Mouse (Mus musculus): ENCODE data around the gene 2300002M23Rik. TPM values are rescaled to one million over a fixed set of nuclear protein-coding genes. Genes with fewer than 3 reads are reported as not detected.

2300002M23Rik gene
- total and polyA plus RNA-seq, 2 experiments from 2014 or later, result not detected

GRCm38 (mm10) chr17:35554761-35555397 lies 12.4 kb upstream of the 2300002M23Rik start:
- no peaks in the 10 kb centered on the region for H3K27me3 ChIP-seq (ENCODE audit: control insufficient read depth, insufficient read depth, low read length)
- peaks cover 19% of the 10 kb centered on the region for H3K4me1 ChIP-seq (ENCODE audit: control insufficient read depth, insufficient read depth)
- no peak overlapping the region for H3K27ac ChIP-seq (ENCODE audit: low read depth)
- H3K4me3 ChIP-seq (ENCODE audit: low read depth, low read length), result no peak overlapping the region
- 94% methylated on average over 18 of the region's 18 CpGs for WGBS
- TF ChIP-seq CTCF (IDR thresholded peaks at IDR 0.05; ENCODE audit: low read depth), result no peak
- TF ChIP-seq EP300 (IDR thresholded peaks at IDR 0.05; ENCODE audit: low read depth), result no peak
- H3K9me3 ChIP-seq (replicated peaks; ENCODE audit: control insufficient read depth, low read length), result no peaks in the 10 kb centered on the region
- DNase-seq (ENCODE audit: low spot score), result no peak
- no peak for ATAC-seq (ENCODE audit: insufficient read depth, low read depth)
- H3K36me3 ChIP-seq (replicated peaks; ENCODE audit: control insufficient read depth, insufficient read depth, low read length), result no peaks in the 10 kb centered on the region
- no peak overlapping the region for H3K9ac ChIP-seq (replicated peaks; ENCODE audit: low read depth, low read length)
- H3K4me2 ChIP-seq (ENCODE audit: low read depth, low read length), result no peak overlapping the region

GRCm38 (mm10) chr17:35556186-35556765 lies 11.0 kb upstream of the 2300002M23Rik start:
- no peak overlapping the region for H3K27ac ChIP-seq (ENCODE audit: low read depth)
- no peak overlapping the region for H3K4me2 ChIP-seq (ENCODE audit: low read depth, low read length)
- no peaks in the 10 kb centered on the region for H3K36me3 ChIP-seq (replicated peaks; ENCODE audit: control insufficient read depth, insufficient read depth, low read length)
- H3K4me3 ChIP-seq (ENCODE audit: low read depth, low read length), result no peak overlapping the region
- DNase-seq (ENCODE audit: low spot score), result no peak
- peaks cover 7% of the 10 kb centered on the region; the same call in 1 of the 2 replicates for H3K4me1 ChIP-seq (ENCODE audit: control insufficient read depth, insufficient read depth)
- no peak overlapping the region for H3K9ac ChIP-seq (replicated peaks; ENCODE audit: low read depth, low read length)
- H3K9me3 ChIP-seq (replicated peaks; ENCODE audit: control insufficient read depth, low read length), result no peaks in the 10 kb centered on the region
- TF ChIP-seq EP300 (IDR thresholded peaks at IDR 0.05; ENCODE audit: low read depth) (no peak), CTCF (IDR thresholded peaks at IDR 0.05; ENCODE audit: low read depth) (no peak)
- no peaks in the 10 kb centered on the region for H3K27me3 ChIP-seq (ENCODE audit: control insufficient read depth, insufficient read depth, low read length)
- 80% methylated on average over 13 of the region's 13 CpGs for WGBS
- ATAC-seq (ENCODE audit: insufficient read depth, low read depth), result no peak

GRCm38 (mm10) chr17:35556812-35557211 lies 10.4 kb upstream of the 2300002M23Rik start:
- Histone ChIP-seq H3K4me1 (ENCODE audit: control insufficient read depth, insufficient read depth) (peaks cover 6% of the 10 kb centered on the region; the same call in 1 of the 2 replicates), H3K27me3 (ENCODE audit: control insufficient read depth, insufficient read depth, low read length) (no peaks in the 10 kb centered on the region), H3K4me3 (ENCODE audit: low read depth, low read length) (no peak overlapping the region), H3K4me2 (ENCODE audit: low read depth, low read length) (no peak overlapping the region), H3K36me3 (replicated peaks; ENCODE audit: control insufficient read depth, insufficient read depth, low read length) (no peaks in the 10 kb centered on the region), H3K9me3 (replicated peaks; ENCODE audit: control insufficient read depth, low read length) (no peaks in the 10 kb centered on the region), H3K9ac (replicated peaks; ENCODE audit: low read depth, low read length) (no peak overlapping the region), H3K27ac (ENCODE audit: low read depth) (no peak overlapping the region)
- WGBS, result 34% methylated on average over 5 of the region's 5 CpGs
- peak; percentile 61 for DNase-seq (ENCODE audit: low spot score)
- TF ChIP-seq EP300 (IDR thresholded peaks at IDR 0.05; ENCODE audit: low read depth) (no peak), CTCF (IDR thresholded peaks at IDR 0.05; ENCODE audit: low read depth) (peak; percentile 89)
- ATAC-seq (ENCODE audit: insufficient read depth, low read depth), result peak; percentile 57; the same call in 1 of the 2 replicates

DNA sequence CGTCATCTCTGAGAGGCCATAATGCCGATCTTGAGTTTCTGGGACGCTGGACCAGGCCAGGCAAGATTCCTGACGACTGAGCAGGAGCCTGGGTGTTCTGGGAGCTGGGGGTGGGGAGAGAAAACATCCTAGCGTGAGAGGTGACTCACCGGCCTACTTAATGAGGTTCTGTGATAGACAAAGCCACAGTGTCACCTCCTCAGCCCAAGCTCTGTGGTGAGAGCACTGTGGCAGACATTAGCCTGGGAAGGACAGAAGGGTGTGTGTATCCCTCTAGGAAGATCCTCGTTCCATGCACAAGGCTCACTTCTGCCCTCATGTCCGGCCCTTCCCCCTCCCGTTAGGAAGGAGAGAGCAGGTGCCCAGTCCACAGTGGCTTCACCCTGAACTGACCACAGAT lies 9.9 kb upstream of the 2300002M23Rik start:
- no peak for TF ChIP-seq CTCF (IDR thresholded peaks at IDR 0.05; ENCODE audit: low read depth)
- H3K9ac ChIP-seq (replicated peaks; ENCODE audit: low read depth, low read length), result no peak overlapping the region
- DNase-seq (ENCODE audit: low spot score) (no peak), ATAC-seq (ENCODE audit: insufficient read depth, low read depth) (no peak)
- no peaks in the 10 kb centered on the region for H3K27me3 ChIP-seq (ENCODE audit: control insufficient read depth, insufficient read depth, low read length)
- no peak overlapping the region for H3K27ac ChIP-seq (ENCODE audit: low read depth)
- H3K4me3 ChIP-seq (ENCODE audit: low read depth, low read length), result no peak overlapping the region
- H3K4me1 ChIP-seq (ENCODE audit: control insufficient read depth, insufficient read depth), result peaks cover under 1% of the 10 kb centered on the region; the same call in 1 of the 2 replicates
- H3K36me3 ChIP-seq (replicated peaks; ENCODE audit: control insufficient read depth, insufficient read depth, low read length), result no peaks in the 10 kb centered on the region
- WGBS, result 60% methylated on average over 9 of the region's 9 CpGs
- H3K9me3 ChIP-seq (replicated peaks; ENCODE audit: control insufficient read depth, low read length), result no peaks in the 10 kb centered on the region
- no peak overlapping the region for H3K4me2 ChIP-seq (ENCODE audit: low read depth, low read length)

DNA sequence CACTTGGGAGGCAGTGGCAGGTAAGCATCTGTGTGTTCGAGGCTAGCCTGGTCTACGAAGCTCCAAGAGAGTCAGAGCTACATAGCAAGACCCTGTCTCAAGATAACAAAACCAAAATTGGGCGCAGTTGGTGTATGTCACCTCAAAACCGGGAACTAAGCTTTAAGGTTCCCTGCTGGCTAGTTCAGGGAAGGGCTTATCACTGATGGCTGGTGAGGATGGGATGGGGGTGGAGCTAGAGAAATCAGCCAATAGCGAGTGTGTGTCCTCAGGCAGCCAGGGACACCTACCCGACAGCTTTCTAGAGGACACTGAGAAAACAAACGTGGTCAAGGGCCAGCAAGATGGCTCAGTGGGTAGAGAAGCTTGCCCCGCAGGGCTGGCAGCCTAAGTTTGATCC lies 9.0 kb upstream of the 2300002M23Rik start:
- WGBS, result 55% methylated on average over 8 of the region's 8 CpGs
- DNase-seq (ENCODE audit: low spot score) (no peak), ATAC-seq (ENCODE audit: insufficient read depth, low read depth) (no peak)
- Histone ChIP-seq H3K4me2 (ENCODE audit: low read depth, low read length) (no peak overlapping the region), H3K4me3 (ENCODE audit: low read depth, low read length) (no peak overlapping the region), H3K9me3 (replicated peaks; ENCODE audit: control insufficient read depth, low read length) (no peaks in the 10 kb centered on the region), H3K27ac (ENCODE audit: low read depth) (no peak overlapping the region), H3K27me3 (ENCODE audit: control insufficient read depth, insufficient read depth, low read length) (no peaks in the 10 kb centered on the region), H3K4me1 (ENCODE audit: control insufficient read depth, insufficient read depth) (no peaks in the 10 kb centered on the region), H3K9ac (replicated peaks; ENCODE audit: low read depth, low read length) (no peak overlapping the region), H3K36me3 (replicated peaks; ENCODE audit: control insufficient read depth, insufficient read depth, low read length) (no peaks in the 10 kb centered on the region)
- TF ChIP-seq EP300 (IDR thresholded peaks at IDR 0.05; ENCODE audit: low read depth) (no peak), CTCF (IDR thresholded peaks at IDR 0.05; ENCODE audit: low read depth) (no peak)

Measured in heart, postnatal 0 days (tissue).